Mouse (Mus musculus) urinary bladder, adult 18-20 months (tissue): Measurements from ENCODE around the gene Kcnv2.

Experiments
- DNase-seq, 2 experiments: peaks; one replicate each; pipeline ENCODE4 v3.0.0; 2022; ENCODE audit warnings: low spot score in 2 of 2, mixed read lengths in 2 of 2

Gene Kcnv2

DNA sequence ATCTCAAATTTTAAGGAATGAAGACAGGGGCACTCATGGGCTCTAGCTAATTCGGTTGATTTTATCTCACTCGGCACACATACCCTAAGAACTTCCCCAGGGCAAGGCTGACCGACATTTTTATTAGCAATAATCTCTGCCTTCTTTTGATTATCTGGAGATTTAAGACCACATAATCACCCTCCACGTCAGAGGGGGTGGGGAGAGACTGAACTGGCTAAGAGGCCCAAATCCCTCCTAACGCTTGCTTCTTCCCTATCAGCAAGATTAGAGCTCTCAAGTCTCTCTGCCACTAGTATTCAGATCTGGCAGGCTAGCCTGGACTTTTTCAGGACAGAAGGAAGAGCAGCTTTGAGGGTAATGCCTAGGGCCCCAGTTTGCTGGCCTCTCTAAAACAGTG, at the start of gene Kcnv2:
Gene Kcnv2 (plus strand): TSS at position 308 of the 400 bp plus-strand sequence.
- DNase-seq: no peak

DNA sequence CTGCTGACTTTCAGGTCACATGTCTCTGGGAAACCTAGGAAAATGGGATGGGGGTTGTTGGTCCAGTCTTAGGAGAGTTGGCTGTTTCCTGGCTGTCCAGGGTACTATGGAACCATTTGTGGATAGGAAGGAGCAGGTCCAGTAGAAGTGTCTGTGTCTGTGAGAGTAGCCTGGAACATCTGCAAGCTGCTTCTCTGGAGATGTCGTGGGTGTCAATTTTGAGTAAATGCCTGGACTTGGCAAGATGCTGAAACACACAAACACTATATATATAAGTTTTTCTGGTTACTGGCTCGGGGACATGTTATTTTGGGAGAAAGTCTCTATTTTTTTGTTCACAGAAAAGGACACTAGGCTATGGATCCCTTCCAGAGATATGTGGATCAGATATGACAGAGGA, 49.0 kb upstream of the Kcnv2 start:
- DNase-seq: no peak

DNA sequence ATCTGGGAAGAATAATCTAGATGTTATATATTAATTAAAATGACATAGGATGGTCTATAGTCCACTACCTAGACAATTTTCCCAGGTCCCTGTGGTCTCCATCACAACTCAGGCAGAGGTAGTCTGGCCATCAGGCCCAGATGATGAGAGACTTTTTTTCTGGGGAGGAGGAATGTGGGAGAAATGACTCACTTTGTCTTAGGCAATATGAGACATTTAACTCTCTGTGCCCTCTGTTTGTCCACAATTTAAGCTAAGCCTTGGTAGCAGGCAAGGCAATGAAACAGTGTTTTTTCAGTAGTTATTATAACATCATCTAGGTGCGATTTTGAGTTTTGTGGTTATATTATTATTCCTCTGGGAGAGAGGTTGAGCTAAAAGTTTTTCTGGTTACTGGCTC, 48.0 kb upstream of the Kcnv2 start:
- no peak for DNase-seq

DNA sequence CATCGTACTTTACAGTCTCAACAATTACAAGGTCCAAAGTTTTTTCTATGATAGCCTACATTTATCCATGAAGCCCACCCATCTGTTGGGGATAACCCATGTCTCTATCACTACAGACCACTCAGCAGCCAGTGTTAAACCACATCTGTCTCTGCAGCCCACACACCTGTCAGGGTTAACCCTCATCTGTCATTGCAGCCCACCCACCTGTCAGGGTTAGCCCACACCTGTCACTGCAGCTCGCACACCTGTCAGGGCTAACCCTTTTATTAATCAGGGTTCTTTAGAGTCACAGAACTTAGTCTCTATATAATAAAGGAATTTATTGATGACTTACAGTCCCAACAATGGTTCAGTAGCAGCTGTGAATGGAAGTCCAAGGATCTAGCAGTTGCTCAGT, 43.2 kb upstream of the Kcnv2 start:
- no peak for DNase-seq

DNA sequence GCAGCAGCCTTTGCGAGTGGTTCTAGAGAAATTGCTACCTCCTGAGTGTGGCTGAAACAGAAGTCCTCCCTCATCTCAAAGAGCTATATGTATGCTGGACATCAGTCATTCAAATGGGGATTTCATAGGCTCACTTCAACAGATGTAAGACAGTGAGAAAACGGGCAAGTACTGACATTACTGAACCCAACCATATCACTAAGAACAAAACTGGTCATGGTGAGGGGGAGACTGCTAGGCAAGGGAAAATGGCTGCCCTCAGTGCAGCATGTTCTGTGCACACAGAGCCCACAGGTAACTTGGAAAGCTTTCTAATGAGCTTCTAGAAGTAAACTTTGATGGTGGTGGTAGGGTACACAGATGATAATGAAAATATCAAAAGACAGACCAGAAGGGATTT, 12.3 kb upstream of the Kcnv2 start:
- DNase-seq: no peak

DNA sequence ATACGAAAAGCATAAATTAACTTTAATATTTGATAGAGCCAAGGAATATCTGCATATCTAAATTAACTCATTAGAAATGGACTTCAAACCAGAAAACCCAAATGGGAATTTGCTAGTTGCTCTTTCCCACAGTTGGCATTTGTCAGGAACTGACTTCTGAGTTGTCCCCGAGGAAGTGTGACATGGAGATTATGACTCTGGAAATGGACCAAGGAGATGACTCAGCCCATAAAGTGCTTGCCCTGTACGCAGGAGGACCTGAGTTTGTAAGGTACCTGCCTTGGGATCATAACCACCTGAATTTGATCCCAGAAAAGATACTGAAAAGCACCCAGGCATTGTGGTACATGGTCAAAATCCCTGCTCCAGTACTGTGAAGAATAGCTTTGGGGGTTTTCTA, 11.1 kb upstream of the Kcnv2 start:
- no peak for DNase-seq

DNA sequence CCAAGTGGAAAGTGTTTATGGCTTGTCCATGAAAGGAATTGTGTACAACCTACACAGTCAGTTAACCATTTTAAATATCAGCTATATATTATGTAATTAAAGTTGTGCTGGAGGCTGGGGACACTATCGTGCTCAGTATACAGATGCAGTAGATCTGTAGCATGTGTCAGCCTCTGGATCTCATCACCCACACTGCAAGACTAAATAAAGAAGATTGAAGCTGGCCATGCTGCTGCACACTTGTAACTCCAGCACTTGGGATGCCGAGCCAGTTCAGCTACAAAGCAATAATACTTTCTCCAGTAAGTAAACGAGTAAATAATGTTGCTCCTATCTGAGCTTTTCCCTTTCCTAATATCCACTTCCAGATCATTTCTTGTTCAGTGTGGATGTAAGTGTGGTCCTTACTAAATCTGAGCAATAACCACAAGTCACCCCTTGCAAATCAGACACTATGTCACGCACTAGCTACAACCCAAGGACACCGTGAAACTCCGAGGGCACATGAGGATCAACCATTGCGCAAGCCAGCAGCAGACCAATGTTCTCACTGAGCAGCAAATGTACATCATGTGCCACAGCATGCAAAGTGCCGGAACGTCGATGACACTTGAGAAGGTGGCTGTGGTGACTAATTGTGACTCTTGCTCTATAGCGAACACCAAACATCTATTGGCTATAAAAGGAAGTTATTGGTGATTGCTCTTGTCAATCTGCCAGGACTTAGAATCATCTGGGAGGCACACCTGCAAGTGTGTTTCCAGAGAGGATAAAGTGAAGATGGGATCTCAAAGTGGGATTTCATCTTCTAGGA, 9.9 kb upstream of the Kcnv2 start:
- DNase-seq: no peak

DNA sequence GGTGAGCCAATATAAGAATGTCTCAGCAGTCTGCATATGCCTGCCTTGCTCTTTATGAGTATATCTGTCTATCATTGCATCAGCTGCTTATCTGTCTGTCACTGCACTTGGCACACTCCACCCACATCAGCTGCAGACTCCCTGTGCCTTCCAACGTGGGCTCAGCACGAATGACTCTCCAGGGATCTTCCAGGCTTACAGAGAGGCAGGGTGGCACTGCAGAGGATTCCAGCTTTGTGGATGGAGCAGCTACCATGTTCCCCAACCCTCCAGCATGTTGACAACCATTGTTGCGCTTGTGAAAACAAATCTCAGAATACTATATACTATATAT, 9.3 kb upstream of the Kcnv2 start:
- DNase-seq: no peak

DNA sequence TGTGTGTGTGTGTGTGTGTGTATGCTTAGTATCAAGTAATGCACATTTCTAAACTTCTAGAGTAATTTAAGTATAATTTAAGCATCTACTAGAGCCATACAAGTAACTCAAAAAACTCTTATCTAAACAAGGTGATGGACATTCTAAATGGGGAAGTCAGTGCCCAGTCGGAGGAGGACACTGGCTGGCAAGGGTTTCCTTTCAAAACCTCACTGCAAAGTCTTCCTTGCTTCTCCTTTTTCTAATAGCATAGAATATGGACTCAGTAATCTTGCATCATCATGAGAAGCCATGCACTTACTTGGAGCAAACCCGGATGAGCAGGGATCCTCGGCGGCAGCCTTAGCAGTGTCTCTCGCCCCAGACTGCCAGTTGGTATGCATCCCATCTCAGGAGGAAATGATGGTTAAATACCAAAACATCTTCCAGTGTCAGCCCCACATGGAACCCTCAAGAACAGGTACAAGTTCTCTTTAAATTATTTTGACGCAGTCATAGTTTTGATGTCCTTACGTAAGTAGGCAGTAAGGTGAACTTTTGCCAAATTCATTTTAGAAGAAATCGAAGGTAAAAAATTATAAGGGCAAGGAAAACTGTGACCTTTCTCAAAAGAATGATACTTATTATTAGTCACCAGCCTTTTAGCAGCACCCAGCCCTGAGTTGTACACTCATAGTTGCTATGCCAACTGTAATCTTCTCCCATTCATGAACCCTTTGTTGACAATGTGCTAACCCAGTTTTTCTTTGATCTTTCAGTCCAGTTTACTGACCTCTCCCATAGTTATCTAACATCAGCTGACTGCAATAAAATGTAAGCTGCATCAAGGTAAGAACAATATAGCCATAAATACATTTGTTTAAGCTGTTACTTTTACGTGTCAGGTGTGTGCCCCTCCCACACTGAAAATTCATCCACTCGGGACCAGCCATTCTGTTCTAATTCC, 5.8 kb upstream of the Kcnv2 start:
- no peak for DNase-seq

DNA sequence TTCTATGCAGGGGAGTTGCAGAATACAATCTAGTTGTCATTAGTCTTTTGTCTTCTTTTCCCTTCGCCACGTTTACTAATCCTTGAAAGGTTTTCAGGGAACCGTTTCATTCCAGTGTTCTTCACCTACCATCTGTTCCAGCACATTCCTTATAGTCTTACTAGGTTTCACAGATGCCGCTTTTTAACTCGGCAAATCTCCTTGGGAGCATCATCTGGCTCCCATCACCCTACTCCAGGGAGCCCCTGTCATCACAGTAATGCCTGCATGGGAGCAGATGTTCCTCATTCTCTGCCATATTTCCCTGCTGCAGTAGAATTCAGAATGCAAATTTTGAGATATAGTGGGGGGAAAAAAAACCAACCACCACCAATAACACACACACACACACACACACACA, 5.1 kb upstream of the Kcnv2 start:
- no peak for DNase-seq

DNA sequence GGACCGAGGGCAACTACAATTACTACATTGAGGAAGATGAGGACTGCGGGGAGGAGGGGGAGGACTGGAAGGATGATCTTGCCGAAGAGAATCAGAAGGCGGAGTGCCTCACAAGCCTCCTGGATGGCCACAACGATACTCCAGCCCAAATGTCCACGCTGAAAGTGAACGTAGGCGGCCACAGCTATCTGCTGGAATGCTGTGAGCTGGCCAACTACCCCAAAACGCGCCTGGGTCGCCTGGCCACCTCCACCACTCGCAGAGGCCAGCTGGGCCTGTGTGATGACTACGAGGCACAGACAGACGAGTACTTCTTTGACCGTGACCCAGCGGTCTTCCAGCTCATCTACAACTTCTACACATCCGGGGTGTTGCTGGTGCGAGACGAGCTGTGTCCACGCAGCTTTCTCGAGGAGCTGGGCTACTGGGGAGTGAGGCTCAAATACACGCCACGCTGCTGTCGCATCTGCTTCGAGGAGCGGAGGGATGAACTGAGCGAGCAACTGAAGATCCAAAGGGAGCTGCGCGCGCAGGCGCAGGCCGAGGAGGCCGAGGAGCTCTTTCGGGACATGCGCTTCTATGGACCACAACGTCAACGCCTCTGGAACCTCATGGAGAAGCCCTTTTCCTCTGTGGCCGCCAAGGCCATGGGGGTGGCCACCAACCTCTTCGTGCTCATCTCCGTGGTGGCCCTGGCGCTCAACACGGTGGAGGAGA, 681 bp downstream of the Kcnv2 start:
- DNase-seq: no peak

DNA sequence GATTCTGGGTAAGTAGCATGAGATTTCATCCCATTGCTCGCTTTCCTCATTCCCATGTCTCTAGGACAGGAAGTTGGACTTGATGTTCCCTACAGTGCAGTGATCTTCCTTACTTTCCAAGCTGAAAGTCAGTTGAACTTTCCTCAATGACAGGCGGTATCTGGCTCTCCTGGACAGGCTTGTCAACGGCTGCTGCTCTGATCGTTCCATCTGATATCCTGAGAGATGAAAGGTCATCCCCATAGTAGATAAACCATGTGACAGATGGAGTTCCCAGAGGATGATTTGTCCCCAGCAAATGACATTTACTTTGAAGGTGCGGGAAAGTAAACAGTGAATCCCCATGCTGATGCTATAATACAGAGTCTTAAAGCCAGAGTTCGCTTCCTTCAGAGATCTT, 3.2 kb downstream of the Kcnv2 start:
- DNase-seq: no peak

DNA sequence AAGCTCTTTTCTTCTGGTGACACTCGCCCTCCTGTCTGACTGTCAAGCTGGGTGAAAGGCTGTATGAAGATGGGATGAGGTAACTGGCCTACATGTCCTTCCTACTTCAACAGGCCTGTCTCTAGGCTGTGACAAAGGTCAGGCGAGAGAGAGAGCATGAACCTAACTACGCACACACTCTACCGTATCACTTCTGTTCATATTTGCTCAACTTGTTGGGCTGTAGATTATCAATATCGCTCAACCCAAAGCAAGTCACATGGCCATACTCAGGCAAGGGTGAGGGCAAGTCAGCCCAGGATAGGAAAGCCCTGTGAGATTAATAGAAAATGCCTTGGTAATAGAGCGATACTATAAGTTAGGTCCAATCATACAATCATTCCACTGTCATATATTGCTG, 5.2 kb downstream of the Kcnv2 start:
- DNase-seq: no peak

DNA sequence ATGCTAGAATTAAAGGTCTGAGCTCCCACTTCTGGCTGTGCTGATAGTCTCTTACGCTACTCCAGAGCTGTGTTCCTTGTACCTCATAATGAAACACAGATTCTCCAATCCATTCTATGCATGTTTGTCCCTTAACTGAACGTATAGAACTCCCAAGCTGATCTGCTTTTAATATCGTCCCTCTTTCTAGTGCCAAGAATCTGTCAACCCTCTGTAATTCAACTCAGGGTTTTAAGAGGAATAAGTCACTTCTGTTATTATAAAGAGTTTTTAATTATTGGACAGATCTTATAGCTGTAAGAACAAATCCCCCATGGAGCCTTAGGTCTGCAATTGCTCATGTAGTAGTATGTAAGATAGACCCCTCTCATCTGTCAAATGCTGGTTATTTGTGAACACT, 5.8 kb downstream of the Kcnv2 start:
- DNase-seq: no peak

DNA sequence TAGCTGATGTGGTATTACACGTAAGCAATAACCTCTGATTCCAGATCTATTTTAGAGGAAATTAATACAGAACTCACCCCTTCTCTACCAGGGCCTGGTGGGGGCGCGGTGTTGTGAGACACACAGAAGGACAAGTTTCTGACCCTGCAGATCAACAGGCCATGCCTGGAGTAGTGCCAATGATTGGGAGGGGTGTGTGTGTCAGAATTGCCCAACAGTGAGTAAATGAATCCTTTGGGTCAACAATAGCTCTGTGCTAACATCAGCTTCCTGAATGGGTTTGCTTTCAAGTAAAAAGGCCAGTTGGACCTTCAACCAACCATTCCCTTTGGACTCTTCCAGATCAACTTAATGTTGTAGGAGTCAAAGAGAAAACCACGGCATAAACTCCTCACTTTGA, 6.3 kb downstream of the Kcnv2 start:
- peak; percentile 44 to 59 for DNase-seq

DNA sequence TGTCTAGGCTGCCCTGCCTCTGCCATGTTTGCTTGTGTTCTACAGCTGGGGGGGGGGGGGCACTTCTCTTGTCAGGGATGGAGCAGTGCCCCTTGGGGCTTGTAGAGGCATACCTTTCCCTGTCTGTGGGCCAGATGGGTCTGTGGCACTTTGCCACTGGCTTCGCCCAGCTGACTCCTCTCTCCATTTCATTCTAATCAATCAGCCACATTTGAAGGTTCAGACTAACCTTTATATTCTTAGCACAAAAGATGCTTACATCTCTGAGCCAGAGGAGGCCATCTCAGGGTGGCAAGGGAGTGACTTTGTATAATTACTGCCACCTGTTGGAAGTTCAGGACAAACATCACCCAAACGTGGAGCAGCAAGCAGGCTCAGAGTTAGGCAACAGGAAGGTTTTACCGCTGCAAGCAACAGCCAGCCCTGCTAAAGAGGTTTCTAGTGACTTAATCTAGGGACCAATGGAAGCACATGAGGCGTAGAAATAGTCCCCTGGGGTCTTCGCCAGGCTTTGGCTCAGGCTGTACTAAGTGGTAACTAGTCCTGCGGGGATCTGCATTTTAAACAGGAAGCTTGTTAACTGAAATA, 9.9 kb downstream of the Kcnv2 start:
- no peak for DNase-seq

DNA sequence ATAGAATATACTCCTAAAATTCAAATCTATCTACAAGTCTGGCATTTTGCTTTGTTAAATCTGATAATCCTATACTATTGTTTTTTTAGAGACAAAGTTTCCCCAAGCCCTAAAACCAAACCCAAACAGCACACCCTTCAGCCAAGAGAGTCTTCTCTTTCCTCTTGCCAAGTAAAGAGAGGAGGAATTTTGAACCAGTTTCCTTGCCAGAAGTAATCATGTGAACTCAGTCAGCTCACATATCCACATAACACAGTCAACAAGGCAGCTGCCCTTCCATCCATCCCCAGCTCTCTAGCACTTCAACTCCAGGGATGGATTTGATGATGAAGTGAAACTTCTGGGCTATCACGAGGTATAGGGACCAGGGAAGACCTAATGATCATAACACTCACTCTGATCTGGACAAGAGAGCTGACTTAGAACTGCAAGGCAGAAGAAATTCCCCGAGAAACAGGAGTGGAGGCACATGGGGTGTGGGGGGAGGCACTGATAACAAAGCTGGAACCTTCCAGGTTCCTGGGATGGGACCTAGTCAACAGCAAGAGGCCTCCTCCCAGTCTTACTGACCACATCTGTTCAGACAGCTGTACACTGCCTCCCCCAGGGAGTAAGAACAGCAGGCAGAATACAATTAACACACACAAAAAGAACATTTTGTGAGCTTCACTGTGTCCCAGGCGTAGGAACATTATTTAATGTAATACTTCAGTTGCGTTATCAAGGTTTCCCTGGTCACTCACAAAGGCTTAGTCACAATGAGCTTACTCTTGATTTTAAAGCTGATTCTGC, 13.9 kb downstream of the Kcnv2 start:
- DNase-seq: no peak

DNA sequence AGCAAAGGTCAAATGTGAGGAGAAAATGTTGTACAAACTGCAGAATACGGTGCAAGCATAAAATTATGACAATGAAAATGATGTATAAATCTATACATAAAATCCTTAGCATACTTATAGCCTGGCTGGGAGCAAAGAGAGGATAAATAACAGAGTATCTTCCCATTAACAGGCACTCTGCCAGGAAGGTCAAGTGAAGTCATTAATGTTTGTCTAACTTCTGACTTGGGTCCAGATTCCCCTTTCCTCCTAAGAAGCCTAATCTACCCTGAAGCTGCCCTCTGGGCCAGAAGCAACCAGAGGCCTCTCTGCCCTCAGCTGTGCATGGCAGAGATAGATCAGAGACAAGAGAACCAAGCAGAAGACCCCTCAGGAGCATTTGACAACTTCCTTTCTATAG, 24.1 kb downstream of the Kcnv2 start:
- DNase-seq: no peak

DNA sequence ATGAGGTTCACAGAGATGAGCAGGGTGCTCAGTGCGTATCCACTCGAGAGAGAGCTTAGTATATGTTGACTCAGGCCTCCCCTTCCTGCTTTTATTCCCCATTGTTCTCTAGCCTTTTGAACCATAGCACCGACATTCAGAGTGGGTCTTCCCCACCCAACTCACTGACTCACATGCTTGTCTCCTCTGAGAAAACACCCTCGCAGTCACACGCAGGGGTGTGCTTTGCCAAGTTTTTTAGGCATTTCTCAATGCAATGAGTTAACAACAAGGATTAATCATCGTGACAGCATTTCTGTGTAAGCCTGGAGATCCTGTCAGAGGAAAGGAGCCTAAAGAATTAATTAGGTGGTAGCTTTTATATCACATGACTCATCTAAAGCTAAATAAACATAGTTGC, 29.3 kb downstream of the Kcnv2 start:
- no peak for DNase-seq

DNA sequence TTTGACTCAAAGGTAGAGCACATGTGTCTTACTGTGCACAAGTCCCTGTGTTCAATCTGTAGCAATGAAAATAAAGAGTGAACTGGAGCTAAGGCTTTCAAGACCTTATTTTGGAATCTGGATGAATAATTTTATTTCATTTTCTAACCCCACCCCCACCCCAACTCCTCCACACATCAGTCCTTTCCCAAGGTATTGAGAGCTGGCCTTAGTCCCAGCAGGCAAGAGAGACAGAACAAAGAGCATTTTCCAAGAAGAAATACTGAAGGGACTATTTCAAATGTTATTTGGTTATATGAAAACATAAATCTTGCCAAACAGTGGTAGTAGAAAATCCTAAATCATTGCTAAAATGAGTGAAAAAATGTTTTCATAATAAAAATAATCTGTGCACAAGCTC, 38.0 kb downstream of the Kcnv2 start:
- no peak for DNase-seq

DNA sequence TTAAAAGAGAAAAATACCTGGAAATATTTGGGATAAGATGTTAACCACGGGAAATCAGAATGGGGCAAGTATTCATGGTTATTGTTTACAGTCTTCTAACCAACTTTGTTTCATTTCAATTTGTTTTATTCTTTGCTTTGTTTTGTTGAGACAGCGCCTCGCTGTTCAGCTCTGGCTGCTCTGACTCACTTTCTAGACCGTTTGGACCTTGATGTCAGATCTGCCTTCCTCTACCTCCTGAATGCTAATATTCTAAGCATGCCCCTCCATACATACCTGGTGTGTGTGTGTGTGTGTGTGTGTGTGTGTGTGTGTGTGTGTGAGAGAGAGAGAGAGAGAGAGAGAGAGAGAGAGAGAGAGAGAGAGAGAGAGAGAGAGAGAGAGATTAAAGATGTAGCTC, 41.5 kb downstream of the Kcnv2 start:
- DNase-seq: no peak
